Mouse (Mus musculus): ENCODE measurements around the gene Rfx8.

The Rfx8 gene

GRCm38 (mm10) chr1:39734311-39734710, 13.5 kb upstream of the Rfx8 start:
- DNase-seq (ENCODE audit: low read depth), result no peak

GRCm38 (mm10) chr1:39733876-39734275, 13.1 kb upstream of the Rfx8 start:
- DNase-seq (ENCODE audit: low read depth), result no peak

- no peak for DNase-seq (ENCODE audit: low read depth)
Measured at GRCm38 (mm10) chr1:39732081-39732480, 11.3 kb upstream of the Rfx8 start.

- no peak for DNase-seq (ENCODE audit: low read depth)
Measured at GRCm38 (mm10) chr1:39731543-39731942, 10.7 kb upstream of the Rfx8 start.

GRCm38 (mm10) chr1:39730868-39731267, 10.1 kb upstream of the Rfx8 start:
- DNase-seq (ENCODE audit: low read depth), result no peak

GRCm38 (mm10) chr1:39729919-39730318, 9.1 kb upstream of the Rfx8 start:
- DNase-seq (ENCODE audit: low read depth), result no peak

- no peak for DNase-seq (ENCODE audit: low read depth)
Measured at GRCm38 (mm10) chr1:39721351-39721726, 542 bp upstream of the Rfx8 start.

- DNase-seq (ENCODE audit: low read depth), result no peak
Measured at GRCm38 (mm10) chr1:39720186-39720585, 611 bp downstream of the Rfx8 start.

GRCm38 (mm10) chr1:39715551-39715950, 5.2 kb downstream of the Rfx8 start:
- no peak for DNase-seq (ENCODE audit: low read depth)

GRCm38 (mm10) chr1:39714729-39715128, 6.1 kb downstream of the Rfx8 start:
- DNase-seq (ENCODE audit: low read depth), result no peak

GRCm38 (mm10) chr1:39713842-39714658, 6.7 kb downstream of the Rfx8 start:
- DNase-seq (ENCODE audit: low read depth), result peak; percentile 66

GRCm38 (mm10) chr1:39713300-39713699, 7.5 kb downstream of the Rfx8 start:
- DNase-seq (ENCODE audit: low read depth), result no peak

GRCm38 (mm10) chr1:39712261-39712660, 8.5 kb downstream of the Rfx8 start:
- no peak for DNase-seq (ENCODE audit: low read depth)

- no peak for DNase-seq (ENCODE audit: low read depth)
Measured at GRCm38 (mm10) chr1:39710604-39711003, 10.2 kb downstream of the Rfx8 start.

GRCm38 (mm10) chr1:39710016-39710415, 10.8 kb downstream of the Rfx8 start:
- no peak for DNase-seq (ENCODE audit: low read depth)

GRCm38 (mm10) chr1:39708778-39709177, 12.0 kb downstream of the Rfx8 start:
- DNase-seq (ENCODE audit: low read depth), result no peak

GRCm38 (mm10) chr1:39702216-39703046, 18.4 kb downstream of the Rfx8 start:
- no peak for DNase-seq (ENCODE audit: low read depth)

- DNase-seq (ENCODE audit: low read depth), result no peak
Measured at GRCm38 (mm10) chr1:39701274-39701602, 19.6 kb downstream of the Rfx8 start.

- DNase-seq (ENCODE audit: low read depth), result no peak
Measured at GRCm38 (mm10) chr1:39700599-39701273, 20.1 kb downstream of the Rfx8 start.

GRCm38 (mm10) chr1:39698456-39698855, 22.3 kb downstream of the Rfx8 start:
- DNase-seq (ENCODE audit: low read depth), result no peak

GRCm38 (mm10) chr1:39695198-39695597, 25.6 kb downstream of the Rfx8 start:
- DNase-seq (ENCODE audit: low read depth), result no peak

GRCm38 (mm10) chr1:39694756-39695155, 26.0 kb downstream of the Rfx8 start:
- no peak for DNase-seq (ENCODE audit: low read depth)

GRCm38 (mm10) chr1:39691974-39692373, 28.8 kb downstream of the Rfx8 start:
- DNase-seq (ENCODE audit: low read depth), result no peak
